Mouse (Mus musculus) layer of hippocampus, adult 18-20 months (tissue): Measurements from ENCODE around the gene Stk38. TPM values are rescaled to one million over a fixed set of nuclear protein-coding genes. Genes with fewer than 3 reads are reported as not detected.

Source experiments
- DNase-seq, 2 experiments: peaks; one replicate each; pipeline ENCODE4 v3.0.0; 2022; ENCODE audit warnings: low spot score in 2 of 2
- total RNA-seq, 2 experiments: library from RNA; stranded (reverse); gene quantifications; 2 replicates each; pipeline ENCODE4 v1.2.3; 2021

Stk38 gene
- total RNA-seq, 2 experiments from 2014 or later, result 41.2 to 43.2 TPM

DNA sequence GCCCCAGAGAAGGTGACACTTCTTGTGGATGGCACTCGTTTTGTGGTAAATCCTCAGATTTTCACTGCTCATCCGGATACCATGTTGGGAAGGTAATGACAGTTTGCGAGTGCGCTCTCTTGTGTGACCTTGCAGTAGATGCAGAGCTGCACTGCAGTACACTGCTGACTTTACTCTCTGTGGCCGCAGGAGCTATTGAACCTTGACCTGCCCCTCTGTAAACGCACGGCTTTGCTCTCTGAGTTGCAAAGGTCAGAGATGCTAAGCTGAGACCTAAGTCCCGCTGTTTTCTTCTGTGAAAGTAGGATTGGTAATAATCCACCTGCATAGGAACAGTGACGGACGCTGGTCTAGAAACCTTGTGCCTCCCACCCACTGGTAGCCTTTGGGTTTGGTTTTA lies 46.2 kb downstream of the Stk38 start:
- no peak for DNase-seq

DNA sequence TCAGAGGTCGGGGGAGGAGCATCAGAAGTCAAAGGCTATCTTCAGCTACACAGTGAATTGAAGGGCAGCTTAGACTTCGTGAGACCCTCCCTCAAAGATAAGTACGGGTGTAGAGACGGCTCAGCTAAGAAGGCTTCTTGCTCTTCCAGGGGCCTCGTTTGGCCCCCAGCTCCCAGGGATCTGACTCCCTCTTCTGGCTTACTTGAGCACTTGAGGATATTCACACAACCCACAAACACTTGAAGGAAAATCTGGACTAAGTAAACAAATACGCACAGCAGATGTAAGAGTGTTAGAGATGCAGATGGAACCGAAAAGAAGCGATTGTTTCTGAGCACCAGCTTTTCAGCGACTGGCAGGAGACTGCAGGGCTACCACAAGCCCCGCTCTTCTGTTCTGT lies 47.2 kb downstream of the Stk38 start:
- DNase-seq, result peak in 1 of 2 experiments; percentile 46

DNA sequence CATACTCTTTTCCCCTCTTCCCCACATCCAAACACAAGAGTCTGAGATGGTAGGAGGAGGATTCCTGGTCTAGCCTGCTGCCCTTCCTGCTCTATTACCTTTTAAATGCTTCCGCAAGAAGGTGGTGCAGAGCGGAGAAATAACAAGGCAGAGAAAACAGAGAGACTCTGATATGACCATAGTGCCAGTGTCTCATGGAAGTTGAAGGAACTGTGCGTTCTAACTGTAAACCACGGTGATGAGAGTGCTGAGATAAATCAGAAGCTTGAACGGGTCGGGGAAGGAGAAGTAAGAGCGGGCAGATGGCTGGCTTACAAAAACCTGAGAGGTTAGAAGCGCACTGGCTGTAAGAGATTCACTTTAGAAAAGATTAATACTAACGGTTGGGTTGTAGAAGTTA lies 53.4 kb downstream of the Stk38 start:
- DNase-seq, result no peak

DNA sequence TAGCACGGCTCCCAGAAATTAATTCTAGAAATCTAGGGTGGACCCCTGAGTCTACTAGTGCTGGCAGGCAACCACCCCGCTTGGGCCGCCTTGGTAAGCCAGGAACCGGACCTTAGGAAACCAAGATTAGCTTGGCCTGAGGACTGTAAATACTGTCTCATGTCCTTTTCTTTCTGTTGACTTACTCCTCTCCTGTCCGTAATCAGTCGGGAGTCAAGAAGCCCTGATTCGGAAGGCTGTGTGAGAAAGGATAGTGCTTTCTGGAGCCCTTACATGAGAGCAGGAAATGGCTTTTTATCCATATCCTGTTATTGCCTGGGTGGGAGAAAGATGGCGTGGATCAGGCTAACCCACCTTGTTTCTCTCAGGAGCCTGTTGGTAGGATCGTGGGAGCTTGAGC lies 54.5 kb downstream of the Stk38 start:
- no peak for DNase-seq

DNA sequence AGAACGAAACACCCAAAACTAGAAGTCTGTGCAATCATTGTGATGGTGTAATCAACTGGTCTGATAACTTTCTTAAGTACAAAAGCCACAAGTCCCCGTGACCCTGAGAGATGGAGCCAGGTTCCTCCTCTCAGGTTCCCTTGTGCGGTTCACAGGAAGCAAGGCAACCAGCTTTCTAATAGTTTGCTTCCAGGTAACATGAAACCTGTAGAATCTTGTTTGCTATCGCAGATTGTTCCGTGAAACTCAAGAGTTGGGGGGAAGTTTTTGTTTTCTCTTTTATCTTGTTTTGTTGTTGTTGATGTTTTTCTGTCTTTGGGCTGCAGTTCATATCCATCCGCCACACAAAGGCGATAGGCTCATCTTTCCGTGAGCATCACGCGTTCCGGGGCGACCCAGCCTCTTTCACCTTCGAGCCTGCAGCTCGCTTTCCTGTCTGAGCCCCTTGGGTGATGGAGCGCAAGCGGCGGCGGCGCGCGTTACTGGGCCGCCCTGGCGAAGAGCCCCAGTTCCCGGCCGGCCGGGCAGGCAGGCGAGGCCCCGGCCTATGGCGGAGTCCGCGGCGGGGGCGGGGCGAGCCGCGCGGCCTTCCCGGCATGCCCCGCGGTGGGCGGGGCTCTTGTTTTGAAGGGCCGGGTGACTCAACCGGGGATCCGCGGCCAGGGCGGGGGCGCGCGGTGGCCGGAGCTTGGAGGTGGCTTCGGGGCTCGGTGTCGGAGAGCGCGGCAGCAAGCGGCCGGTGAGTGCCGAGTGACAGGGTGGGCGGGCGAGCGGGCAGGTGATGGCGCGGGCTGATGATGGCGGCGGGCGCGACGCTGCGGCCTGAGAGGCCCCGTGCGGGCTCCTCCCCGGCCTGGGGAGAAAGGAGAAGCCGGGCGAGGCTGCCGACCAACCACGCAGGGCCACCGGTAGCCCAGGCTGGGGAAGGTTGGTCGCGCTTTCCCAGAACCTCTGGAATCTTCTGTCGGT lies 55.7 kb downstream of the Stk38 start, which contains the start of gene Kctd20:
Gene Kctd20, plus strand, starts transcription at position 120 of the 969 bp plus-strand sequence.
- DNase-seq, result peak; percentile 74 to 93

DNA sequence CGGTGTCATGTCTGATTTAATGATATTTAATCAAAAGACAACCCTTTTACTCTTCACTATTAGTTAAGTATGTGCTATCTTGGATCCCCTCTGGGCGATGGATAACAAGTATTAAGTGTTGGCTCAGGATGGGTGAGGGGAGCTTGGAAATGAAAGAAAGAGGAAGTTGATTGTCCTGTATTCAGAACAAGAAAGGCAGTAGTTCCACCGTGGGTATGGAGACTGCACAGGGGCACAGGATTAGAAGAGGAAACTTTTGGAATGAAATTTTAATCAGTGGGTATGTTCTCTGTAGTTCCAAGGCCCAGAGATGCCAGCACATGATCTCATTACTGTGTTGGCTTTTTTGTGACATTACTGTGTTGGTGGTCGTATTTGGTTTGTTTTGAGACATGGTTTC lies 57.0 kb downstream of the Stk38 start:
- DNase-seq, result no peak

DNA sequence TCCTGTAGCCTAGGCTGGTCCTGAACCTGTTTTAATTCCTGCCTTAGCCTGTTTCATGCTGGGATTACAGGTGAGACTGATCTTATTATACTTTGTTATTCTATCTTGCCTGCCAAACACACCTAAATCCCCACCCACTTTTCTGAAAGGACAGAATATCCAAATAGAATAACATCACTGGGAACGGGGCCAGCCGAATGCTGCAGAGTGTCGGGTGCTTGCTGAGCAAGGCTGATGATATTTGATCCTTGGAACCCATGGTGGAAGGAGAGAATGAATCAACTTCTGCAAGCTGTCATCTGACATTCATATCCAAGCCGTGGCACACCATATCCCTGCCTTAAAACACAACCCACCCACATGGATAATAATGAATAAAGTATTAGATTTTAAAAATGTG lies 59.1 kb downstream of the Stk38 start:
- peak in 1 of 2 experiments; percentile 67 for DNase-seq

DNA sequence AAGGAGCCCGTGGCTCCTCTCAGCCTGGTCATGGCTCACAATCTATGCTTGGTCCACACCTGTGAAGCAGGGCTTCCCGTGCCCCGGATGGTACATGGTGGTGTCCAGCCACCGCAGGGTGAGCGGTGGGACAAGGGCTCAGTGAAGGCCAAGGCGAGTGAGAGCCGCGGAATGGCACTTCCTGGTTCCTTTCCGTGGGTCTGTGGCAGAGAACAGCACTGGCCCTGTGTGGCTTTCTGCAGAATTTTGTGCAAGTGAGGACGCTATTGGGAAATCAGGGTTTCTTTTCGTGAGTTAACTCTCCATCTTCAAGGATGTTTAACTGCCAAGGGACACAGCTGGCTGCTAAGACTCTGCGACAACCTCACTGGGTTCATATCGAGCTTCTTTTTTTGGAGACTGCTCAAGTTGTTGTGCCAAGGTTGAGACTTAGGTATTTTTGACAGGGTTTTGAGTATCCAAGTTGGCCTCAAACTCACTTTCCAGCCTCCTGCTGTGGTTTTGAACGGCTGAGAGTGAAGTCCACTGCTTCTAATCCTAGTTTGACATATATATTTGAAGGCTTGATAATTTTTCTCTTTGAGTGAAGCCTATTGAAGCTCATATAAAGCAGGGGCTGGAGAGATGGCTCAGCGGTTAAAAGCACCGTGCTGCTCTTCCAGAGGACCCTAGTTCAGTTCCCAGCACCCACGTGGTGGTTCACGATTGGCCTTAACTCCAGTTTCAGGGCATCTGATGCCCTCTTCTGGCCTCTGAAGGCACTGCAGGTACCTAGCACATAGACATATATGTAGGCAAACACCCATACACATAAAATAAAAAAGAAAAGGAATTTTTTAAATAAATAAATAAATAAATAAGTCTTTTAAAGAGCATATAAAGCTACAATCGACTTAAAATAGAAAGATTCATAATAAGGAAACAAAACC lies 60.5 kb downstream of the Stk38 start:
- no peak for DNase-seq

DNA sequence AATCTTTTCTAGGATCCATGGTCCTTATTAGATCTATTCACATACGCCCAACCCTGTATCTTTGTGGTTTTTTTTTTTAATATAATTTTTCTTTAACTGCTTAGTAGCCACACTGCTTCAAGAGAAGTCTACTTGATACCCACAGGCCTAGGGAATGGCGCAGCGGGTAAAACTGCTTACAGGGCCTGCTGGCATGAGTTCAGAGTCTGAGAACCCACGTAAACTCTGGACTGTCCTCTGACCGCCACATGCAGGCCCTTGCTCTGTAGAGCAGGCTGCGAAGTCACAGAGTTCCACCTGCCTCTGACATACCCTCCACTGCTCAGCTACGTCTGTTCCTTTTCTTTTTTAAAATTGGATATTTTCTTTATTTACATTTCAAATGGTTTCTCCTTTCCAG lies 63.3 kb downstream of the Stk38 start:
- no peak for DNase-seq

DNA sequence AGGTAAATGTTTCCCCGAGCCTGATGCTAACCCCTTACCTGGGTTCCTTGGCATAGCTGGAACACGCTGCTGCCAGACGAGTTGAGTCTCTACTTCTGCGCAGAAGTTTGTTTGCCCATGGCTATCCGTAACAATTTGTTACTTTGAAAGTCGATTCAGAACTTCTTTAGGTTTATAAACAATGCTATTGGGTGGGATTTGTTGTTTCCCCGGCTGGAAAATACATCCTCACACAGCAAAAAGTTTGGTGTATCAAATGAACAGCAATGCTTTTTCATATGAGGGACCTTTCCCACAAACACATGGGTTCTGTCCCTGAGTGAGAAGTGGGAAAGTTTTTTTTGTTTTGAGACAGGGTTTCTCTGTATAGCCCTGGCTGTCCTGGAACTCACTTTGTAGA lies 64.1 kb downstream of the Stk38 start, which contains the start of gene Pxt1:
Gene Pxt1, minus strand, starts transcription at position 101 of the 400 bp plus-strand sequence.
- no peak for DNase-seq

DNA sequence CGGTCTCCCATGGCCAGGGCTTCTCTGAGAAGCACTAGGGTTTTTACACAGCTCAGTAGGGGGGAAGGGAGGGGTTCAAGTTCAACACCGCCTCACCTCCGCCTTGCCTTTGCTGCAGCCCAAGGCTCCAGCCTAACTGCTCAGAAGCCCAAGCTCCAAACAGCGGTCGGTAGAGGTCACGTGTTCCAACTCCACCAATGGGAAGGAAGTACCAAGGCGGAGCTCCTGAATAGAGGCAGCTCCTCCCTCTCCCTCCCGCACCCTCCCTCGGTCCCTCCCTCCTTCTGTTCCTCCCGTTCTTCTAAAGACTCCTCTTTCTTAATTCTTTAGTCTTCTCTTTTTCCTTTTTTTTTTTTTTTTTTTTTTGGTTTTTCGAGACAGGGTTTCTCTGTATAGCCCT lies 65.7 kb downstream of the Stk38 start:
- no peak for DNase-seq

DNA sequence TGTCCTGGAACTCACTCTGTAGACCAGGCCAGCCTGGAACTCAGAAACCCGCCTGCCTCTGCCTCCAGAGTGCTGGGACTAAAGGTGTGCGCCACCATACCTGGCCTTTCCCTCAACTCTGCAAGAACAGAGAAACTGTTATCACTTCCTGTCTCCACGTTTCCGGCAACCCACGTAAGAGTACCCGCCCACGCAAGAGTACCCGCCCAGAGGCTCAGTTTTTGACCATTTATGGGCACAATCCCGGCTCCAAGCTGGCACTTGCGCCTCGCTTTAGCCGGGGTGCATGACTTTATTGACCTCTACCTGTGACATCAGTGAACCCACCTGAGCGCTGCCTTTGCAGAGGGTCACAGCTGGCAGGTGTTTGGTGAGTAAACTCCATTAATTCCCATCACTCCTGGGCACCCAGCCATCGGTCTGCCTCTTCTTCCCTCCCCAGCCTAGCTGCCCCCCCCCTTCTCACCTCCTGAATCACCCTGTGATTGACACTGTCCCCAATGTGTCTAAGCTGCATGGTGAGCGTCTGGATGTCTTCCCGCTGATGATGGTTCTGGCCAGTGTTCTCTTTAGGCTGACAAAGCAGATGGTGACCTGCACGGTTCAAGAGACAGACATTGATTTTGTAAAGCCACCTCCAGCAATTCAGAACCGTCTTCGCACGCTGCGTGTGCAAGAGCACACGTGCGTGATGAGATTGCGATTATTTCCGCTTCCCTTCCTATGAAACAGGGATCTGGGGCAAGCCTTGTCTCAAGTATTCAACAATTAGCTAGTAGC lies 66.8 kb downstream of the Stk38 start:
- no peak for DNase-seq

DNA sequence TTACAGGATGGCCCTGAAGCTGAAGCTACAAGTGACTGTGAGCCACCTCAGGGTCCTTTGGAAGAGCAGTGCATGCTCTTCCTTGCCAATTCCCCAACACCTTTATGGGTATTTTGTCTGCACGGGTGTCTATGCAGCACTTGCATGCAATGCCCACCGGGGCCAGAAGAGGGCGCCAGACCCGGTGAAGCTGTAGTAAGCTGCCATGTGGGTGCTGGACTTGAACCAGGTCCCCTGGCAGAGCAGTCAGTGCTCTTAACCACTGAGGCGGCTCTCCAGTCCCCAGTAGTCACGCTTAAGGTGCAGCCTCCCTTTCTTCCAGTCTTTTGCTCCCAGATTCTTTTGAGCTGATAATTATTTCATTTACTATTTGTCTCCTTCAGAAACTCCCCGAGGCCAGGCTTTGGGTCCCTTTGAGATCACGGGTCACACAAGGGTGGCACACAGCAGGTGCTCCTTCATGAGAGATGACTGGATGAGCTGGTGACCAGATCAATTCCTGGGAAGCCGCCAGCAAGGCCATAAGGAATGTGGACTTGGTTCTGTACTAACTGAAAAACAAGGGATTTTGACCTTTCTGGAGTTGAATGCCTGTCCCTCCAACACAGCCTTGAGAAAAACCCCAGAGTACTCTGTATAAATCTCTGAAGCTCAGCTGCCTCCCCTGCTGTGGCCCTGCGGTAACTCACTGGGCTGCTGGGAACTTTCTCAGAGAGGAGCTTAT lies 71.0 kb downstream of the Stk38 start:
- DNase-seq, result peak in 1 of 2 experiments; percentile 24

DNA sequence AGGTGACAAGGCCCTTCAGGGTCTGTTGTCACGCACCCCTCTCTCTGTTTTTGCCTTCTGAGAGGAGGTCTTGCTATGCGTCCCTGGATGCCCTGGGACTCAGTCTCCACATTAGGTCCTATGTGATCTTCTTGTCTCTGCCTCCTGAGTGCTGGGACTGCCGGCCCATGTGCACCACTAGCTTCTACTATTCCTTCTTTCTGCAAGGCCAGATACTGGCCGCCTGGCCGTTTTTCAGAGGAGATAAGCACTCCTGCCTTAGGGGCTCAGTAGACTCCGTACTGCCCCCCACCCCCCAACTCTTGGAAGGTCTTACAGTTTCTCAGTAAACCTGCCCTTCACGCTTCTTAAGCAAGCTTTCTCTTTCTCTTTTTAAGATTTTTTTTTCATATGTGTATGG lies 71.7 kb downstream of the Stk38 start:
- no peak for DNase-seq

DNA sequence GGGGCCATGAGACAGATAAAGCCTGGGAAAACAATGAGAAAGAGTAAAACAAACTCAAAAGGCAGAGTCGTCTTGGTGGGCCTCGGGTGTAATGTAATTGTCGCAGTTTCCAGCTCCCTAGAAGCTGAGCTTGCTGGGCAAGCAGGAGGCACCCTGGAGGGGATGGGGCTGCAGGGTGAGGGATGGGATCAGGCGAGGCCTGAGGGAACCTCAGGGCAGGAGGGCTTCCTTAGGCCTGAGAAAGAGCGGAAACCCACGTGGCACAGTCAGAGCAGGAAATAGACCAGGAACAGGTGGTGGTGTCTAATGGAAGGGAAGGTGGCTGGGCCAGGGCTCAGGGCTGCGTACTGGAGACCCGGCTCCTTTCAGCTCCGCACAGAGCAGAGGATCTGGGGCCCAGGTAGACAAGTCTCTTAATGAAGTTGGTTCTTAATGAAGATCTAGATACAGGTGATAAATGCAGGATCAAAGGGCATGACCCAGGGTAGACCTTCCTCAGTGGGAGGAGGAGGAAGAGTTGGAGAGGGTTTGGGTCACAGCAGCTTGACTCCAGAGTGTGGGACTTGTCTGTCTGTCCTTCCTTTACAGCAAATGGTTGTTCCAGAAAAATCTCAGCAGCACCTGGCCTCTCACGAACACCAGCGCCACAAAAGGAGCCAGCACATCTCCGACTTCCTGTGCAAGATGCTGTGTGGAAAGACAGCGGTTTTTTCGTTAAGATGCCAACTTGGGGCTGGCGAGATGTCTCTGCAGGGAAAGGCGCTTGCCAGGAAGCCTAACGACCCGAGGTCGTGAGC lies 73.5 kb downstream of the Stk38 start:
- no peak for DNase-seq

DNA sequence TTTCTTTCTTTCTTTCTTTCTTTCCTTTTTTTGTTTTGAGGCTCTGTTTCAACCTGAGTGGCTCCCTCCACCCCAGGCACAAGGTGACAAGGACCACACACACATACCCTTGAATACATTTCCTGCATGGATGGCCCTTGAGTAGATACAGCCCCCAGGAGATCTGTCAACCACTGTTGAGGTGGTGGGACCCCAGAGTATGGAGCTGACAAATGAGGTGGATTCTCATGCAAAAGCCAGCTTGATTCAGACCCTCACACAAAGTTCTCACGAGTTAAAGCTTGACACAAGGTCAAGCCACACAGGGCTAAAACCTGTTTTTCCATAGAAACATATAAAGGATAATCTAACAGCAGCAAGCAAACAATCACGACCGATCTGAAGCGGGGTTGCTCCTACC lies 75.5 kb downstream of the Stk38 start:
- no peak for DNase-seq

DNA sequence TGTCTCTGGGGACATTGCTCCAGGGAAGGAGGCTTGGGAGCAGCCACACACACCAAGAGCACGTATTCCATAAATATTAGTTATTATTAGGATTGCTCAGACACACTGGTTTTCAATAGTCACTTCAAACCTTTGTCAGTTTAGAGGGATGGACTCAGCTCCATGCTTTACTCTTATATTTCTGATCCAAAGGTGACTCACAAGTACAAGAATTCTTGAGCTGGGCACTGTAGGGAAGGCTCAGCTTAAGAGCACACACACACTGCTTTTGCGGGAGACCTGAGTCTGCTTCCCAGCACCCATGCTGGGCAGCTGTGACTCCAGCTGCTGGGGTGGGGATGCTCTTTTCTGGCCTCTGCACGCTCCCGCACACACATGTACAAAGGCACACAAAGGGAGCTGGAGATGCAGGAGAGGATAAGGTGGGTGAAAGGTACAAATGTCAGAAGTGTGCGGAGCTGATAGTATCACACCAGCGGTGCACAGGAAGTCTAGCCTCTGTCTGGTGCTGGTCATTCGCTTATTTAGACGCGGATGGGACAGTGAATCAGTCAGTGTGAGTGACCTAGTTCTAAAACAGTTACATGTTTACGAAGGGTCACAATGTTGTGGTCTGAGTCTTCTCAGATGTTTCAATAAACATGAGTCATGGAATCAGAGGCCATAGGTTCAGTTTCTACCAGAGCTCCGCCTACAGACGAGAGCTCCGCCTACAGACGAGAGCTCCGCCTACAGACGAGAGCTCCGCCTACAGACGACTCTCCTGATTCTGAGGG lies 76.2 kb downstream of the Stk38 start:
- no peak for DNase-seq

DNA sequence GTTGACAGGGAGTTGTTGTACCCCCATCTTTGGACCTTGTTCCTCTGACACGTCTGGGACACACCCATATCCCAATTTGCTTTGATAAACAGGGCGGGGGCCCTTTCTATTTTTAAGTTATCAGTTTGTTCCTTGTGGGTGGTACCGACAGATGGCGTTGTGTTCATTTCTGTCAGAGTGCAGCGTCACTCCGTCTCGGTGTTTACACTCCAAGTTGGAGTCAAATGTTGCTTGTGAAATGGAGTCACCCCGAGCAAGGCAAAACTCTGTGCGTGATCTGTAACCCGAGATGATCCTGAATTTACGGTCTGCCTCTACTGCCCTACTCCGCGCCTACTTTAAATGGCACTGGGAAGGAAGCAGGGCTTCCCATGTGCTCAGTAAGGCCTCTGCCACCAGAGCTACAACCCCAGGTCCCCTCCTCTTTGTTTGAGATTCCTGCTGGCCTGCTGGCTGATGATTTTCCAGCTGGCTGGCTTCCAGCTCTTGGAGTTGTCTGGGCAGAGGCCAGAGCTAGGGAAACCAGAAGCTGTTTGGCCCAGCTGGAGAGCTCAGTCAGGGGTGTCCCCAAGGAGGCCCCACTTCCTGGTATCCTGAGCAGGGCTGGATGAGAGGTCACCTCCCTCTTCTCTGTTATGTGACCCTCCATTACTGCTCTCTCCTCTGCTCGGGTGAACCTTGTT lies 77.3 kb downstream of the Stk38 start:
- DNase-seq, result peak; percentile 20 to 76
